Mouse (Mus musculus) liver, embryonic 13.5 days (tissue): ENCODE results near the gene Mdm1. TPM values are rescaled to one million over a fixed set of nuclear protein-coding genes. Genes with fewer than 3 reads are reported as not detected.
"Not testable (repeated sequence)": the region's sequence is repeated elsewhere in the genome, so short reads cannot be mapped to it uniquely, and the experiment has no call there.

ENCODE experiments used
- ATAC-seq: fragments of 200-750 bp; cut with Nextera tagmentation; 2 replicates; pipeline ENCODE4 v1.8.0; 2017; ENCODE audit warnings: low read depth, mild to moderate bottlenecking, moderate number of reproducible peaks, moderate library complexity
- DNase-seq: peaks from one replicate; pipeline ENCODE4 v3.0.0; 2022
- H3K27ac ChIP-seq: fragments of 300-500 bp; sonication (generic); 2 replicates; pipeline ENCODE4 v1.5.1; 2015; ENCODE audit warnings: moderate library complexity, mild to moderate bottlenecking, inconsistent platforms
- H3K27me3 ChIP-seq: fragments of 300-500 bp; sonication (generic); 2 replicates; pipeline ENCODE4 v1.6.1; 2015; ENCODE audit warnings: mild to moderate bottlenecking, inconsistent platforms
- H3K36me3 ChIP-seq: fragments of 300-500 bp; sonication (generic); 2 replicates; pipeline ENCODE4 v1.6.1; 2015; ENCODE audit warnings: mild to moderate bottlenecking, inconsistent platforms
- H3K4me1 ChIP-seq: fragments of 300-500 bp; sonication (generic); replicated peaks from 2 replicates; pipeline ENCODE4 v1.6.1; 2015; ENCODE audit warnings: inconsistent platforms
- H3K4me2 ChIP-seq: fragments of 300-500 bp; sonication (generic); 2 replicates; pipeline ENCODE4 v1.6.1; 2015; ENCODE audit warnings: inconsistent platforms, mild to moderate bottlenecking, moderate library complexity
- H3K4me3 ChIP-seq: fragments of 300-500 bp; sonication (generic); replicated peaks from 2 replicates; pipeline ENCODE4 v1.5.1; 2015; ENCODE audit warnings: mild to moderate bottlenecking, inconsistent platforms
- H3K9ac ChIP-seq: fragments of 300-500 bp; sonication (generic); 2 replicates; pipeline ENCODE4 v1.6.1; 2015; ENCODE audit warnings: mild to moderate bottlenecking, inconsistent platforms
- H3K9me3 ChIP-seq: fragments of 300-500 bp; sonication (generic); replicated peaks from 2 replicates; pipeline ENCODE4 v1.6.1; 2016; ENCODE audit warnings: inconsistent platforms
- WGBS: fragments of 180-500 bp; shearing (Covaris S2); methylation state at CpG from one replicate; pipeline ENCODE4 v1.1.7; 2015; ENCODE audit not compliant: insufficient replicate concordance; 5-methylcytosine and 5-hydroxymethylcytosine counted together
- polyA plus RNA-seq: library from polyadenylated mRNA; unstranded; fragments of >200 nt; fragmentation: Nextera tagmentation; extraction: Ambion mirVana; gene quantifications from 2 replicates; pipeline ENCODE4 v1.2.1, GENCODE M21; 2015

The Mdm1 gene
- polyA plus RNA-seq, 1 experiment from 2014 or later, result 10.7 TPM

GRCm38 (mm10) chr10:118169212-118169611, 27.6 kb downstream of the Mdm1 start:
- H3K9ac ChIP-seq, result no peak overlapping the region
- no peaks in the 10 kb centered on the region for H3K4me1 ChIP-seq
- ATAC-seq (no peak), DNase-seq (no peak)
- no peak overlapping the region for H3K27ac ChIP-seq
- WGBS, result 82% methylated on average over 12 of the region's 12 CpGs
- no peak overlapping the region for H3K4me2 ChIP-seq
- H3K36me3 ChIP-seq, result peaks cover 4% of the 10 kb centered on the region; the same call in 1 of the 2 replicates
- H3K4me3 ChIP-seq, result no peak overlapping the region
- no peaks in the 10 kb centered on the region for H3K9me3 ChIP-seq
- no peaks in the 10 kb centered on the region for H3K27me3 ChIP-seq

DNA sequence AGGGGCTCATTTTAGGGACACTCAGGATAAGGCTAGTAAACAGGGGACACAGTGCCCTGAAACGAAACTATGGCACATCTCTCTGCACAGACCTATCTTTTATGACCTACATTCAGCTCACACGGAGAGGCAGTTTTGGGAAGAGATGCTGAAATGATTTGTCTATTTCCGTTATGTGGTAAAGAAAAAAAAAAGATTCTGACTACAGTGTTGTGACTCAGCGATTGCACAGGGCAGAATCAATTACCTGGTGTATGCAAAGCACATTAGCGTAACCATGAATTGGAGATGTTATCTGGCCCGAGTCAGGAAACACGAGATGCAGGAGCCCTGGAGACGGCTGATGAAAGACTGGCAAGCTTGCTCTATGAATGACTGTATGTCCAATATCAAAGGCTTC, 30.8 kb downstream of the Mdm1 start:
- 47% methylated on average over 8 of the region's 8 CpGs for WGBS
- no peak for DNase-seq
- no peak overlapping the region for H3K27ac ChIP-seq
- H3K27me3 ChIP-seq, result no peaks in the 10 kb centered on the region
- H3K4me1 ChIP-seq, result no peaks in the 10 kb centered on the region
- H3K4me3 ChIP-seq, result no peak overlapping the region
- no peak for ATAC-seq
- H3K9me3 ChIP-seq, result no peaks in the 10 kb centered on the region
- no peak overlapping the region for H3K4me2 ChIP-seq
- H3K36me3 ChIP-seq, result no peaks in the 10 kb centered on the region
- no peak overlapping the region for H3K9ac ChIP-seq

DNA sequence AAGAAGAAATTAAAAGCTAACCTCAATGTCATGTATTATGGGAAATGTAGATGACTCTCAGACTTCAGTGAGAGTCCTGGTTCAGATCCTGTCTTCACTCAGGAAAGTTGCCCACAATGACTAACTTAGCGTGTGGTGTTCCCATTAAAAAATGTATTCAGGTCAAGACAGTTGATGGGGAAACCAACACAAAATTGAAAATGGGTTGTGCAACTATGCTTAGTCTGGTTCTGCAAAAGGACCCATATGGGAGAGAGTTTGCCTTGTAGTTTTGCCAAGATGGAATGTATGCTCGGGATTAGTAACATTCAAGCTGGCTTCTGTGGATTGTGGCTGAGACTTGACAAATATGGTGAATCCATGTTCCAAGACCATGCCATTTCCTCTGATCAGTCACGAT, 31.3 kb downstream of the Mdm1 start:
- Histone ChIP-seq H3K27ac (no peak overlapping the region), H3K27me3 (no peaks in the 10 kb centered on the region), H3K4me1 (no peaks in the 10 kb centered on the region), H3K4me2 (no peak overlapping the region), H3K4me3 (no peak overlapping the region), H3K9ac (no peak overlapping the region), H3K9me3 (no peaks in the 10 kb centered on the region), H3K36me3 (no peaks in the 10 kb centered on the region)
- no peak for DNase-seq
- no peak for ATAC-seq
- 71% methylated on average over 3 of the region's 3 CpGs for WGBS

- not testable (repeated sequence) for DNase-seq, H3K9ac ChIP-seq, H3K9me3 ChIP-seq, H3K36me3 ChIP-seq, ATAC-seq, H3K4me1 ChIP-seq, H3K4me3 ChIP-seq, H3K27me3 ChIP-seq, H3K27ac ChIP-seq, H3K4me2 ChIP-seq
- 15% methylated on average over 4 of the region's 4 CpGs for WGBS
Observed at GRCm38 (mm10) chr10:118175542-118175941, 33.9 kb downstream of the Mdm1 start.

GRCm38 (mm10) chr10:118178735-118179151, 37.1 kb downstream of the Mdm1 start:
- WGBS, result 18% methylated on average over 10 of the region's 10 CpGs
- DNase-seq, result no peak

GRCm38 (mm10) chr10:118179265-118179664, 37.7 kb downstream of the Mdm1 start:
- no peaks in the 10 kb centered on the region for H3K9me3 ChIP-seq
- H3K4me3 ChIP-seq, result no peak overlapping the region
- DNase-seq (no peak), ATAC-seq (no peak)
- H3K4me1 ChIP-seq, result no peaks in the 10 kb centered on the region
- no peak overlapping the region for H3K9ac ChIP-seq
- H3K27ac ChIP-seq, result no peak overlapping the region
- H3K36me3 ChIP-seq, result no peaks in the 10 kb centered on the region
- no peaks in the 10 kb centered on the region for H3K27me3 ChIP-seq
- 59% methylated on average over 11 of the region's 11 CpGs for WGBS
- H3K4me2 ChIP-seq, result no peak overlapping the region

More at GRCm38 (mm10) chr10:118178735-118179151, 37.1 kb downstream of the Mdm1 start:
- Histone ChIP-seq H3K27me3 (no peaks in the 10 kb centered on the region), H3K4me2 (no peak overlapping the region), H3K4me3 (no peak overlapping the region), H3K27ac (no peak overlapping the region), H3K9ac (no peak overlapping the region), H3K9me3 (no peaks in the 10 kb centered on the region), H3K36me3 (no peaks in the 10 kb centered on the region), H3K4me1 (no peaks in the 10 kb centered on the region)
- ATAC-seq, result no peak

DNA sequence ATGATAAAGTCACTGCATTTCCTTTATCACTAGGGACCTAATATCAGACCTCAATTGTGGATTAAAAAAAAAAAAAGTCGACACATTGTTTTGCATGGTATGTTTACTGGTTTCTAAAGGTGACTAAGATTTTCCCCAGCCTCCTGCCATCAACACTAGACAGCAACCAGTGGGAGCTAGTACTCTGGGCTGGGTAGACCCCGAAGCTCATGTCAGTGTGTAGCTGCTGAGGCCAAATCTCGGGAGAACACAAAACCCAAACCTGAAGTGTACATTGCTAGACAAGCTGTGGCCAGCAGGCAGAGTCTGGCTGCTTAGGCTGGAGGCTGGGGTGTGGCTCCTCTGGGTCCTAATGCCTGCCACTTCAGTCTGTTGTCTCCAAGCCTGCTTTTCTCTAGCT, 53.5 kb downstream of the Mdm1 start:
- WGBS, result 20% methylated on average over 3 of the region's 3 CpGs
- H3K27me3 ChIP-seq, H3K4me3 ChIP-seq, H3K9me3 ChIP-seq, H3K36me3 ChIP-seq, H3K4me1 ChIP-seq, H3K4me2 ChIP-seq, H3K9ac ChIP-seq, DNase-seq, ATAC-seq, H3K27ac ChIP-seq: not testable (repeated sequence)

DNA sequence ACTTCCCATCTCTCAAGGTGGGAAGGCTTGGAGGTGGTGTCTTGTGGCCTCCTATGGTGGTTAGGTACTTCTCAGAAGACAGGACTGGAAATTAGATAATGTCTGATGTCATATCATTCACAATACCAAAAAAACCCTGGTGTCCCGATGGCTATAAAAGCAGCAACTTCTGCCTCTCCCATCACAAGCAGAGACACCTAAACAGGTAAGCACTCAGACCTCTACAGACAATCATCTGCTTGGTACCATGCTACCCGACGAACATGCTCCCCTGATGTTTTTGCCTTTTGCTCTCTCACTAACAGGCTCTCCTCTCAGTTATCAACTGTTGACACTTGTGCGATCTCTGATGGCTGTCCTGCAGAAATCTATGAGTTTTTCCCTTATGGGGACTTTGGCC, 63.0 kb downstream of the Mdm1 start, which contains the start of gene Il22:
TSS of gene Il22 (plus strand) at position 301 of the 400 bp plus-strand sequence.
- Histone ChIP-seq H3K4me1 (no peaks in the 10 kb centered on the region), H3K27ac (no peak within 1 kb of the TSS), H3K27me3 (no peaks in the 10 kb centered on the region), H3K4me3 (no peak within 1 kb of the TSS), H3K4me2 (no peak within 1 kb of the TSS), H3K9ac (no peak within 1 kb of the TSS), H3K36me3 (no peaks in the 10 kb centered on the region), H3K9me3 (no peaks in the 10 kb centered on the region)
- DNase-seq (no peak), ATAC-seq (no peak)
- WGBS, result 68% methylated on average over 4 of the region's 4 CpGs

DNA sequence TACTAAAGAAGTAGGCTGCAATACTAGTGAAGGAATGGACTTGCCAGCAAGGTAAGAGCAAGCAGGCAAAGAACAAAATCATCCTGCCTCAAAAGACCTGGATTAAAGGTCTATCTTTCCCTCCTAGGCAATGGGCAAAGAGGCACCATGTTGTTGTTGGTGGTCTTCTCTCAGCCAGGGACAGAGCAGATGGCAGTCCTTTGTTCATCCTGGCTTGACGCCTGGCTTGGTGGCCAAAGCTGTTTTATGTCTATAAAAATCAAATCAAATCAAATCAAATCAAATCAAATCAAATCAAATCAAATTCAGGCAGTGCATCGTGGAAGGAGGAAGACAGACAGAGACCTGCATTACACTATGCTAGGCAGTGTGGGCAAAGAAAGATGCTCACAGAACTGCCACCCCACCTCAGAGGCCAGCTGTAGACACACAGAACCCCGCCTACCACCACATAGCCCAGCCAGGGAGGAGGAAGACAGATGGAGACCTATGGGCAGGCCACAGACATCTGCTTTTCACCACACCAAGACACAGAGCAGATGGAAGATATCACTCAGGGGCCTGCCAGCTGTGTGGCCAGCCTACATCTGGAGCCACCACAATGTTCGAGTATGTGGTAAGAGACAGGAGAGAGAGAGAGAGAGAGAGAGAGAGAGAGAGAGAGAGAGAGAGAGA, 74.2 kb downstream of the Mdm1 start:
- 56% methylated on average over 2 of the region's 4 CpGs for WGBS
- not testable (repeated sequence) for ATAC-seq

More for the DNA sequence above, 74.2 kb downstream of the Mdm1 start:
- DNase-seq, H3K4me1 ChIP-seq, H3K4me3 ChIP-seq, H3K27me3 ChIP-seq, H3K36me3 ChIP-seq, H3K4me2 ChIP-seq, H3K9me3 ChIP-seq, H3K27ac ChIP-seq, H3K9ac ChIP-seq: not testable (repeated sequence)

Other genes with a start within 250 kb of the Mdm1 start
- not detected in 2 replicates for gene Il22, start 63.1 kb downstream of the Mdm1 start, polyA plus RNA-seq
- not detected in 2 replicates for gene Gm32717, start 99.0 kb downstream of the Mdm1 start, polyA plus RNA-seq
- not detected in 2 replicates for gene Gm32802, start 116.9 kb downstream of the Mdm1 start, polyA plus RNA-seq
- gene Iltifb, start 153.2 kb downstream of the Mdm1 start, polyA plus RNA-seq, result not detected in 2 replicates
- gene Gm9040, start 185.2 kb downstream of the Mdm1 start, polyA plus RNA-seq, result 0.08 TPM in 1 of 2 replicates, not detected in the other
- 0.08 TPM in 1 of 2 replicates, not detected in the other for gene Gm9044, start 190.6 kb downstream of the Mdm1 start, polyA plus RNA-seq
- 0.07 TPM in 1 of 2 replicates, not detected in the other for gene Gm9045, start 196.0 kb downstream of the Mdm1 start, polyA plus RNA-seq
- gene Gm9046, start 201.4 kb downstream of the Mdm1 start, polyA plus RNA-seq, result not detected in 2 replicates
- gene Gm9048, start 206.9 kb downstream of the Mdm1 start, polyA plus RNA-seq, result not detected in 2 replicates
- 0.07 TPM in 1 of 2 replicates, not detected in the other for gene Gm9049, start 212.3 kb downstream of the Mdm1 start, polyA plus RNA-seq